Mouse (Mus musculus): Measurements from ENCODE around the gene Slc1a3.
"Not testable (repeated sequence)": the region's sequence is repeated elsewhere in the genome, so short reads cannot be mapped to it uniquely, and the experiment has no call there.

The Slc1a3 gene

DNA sequence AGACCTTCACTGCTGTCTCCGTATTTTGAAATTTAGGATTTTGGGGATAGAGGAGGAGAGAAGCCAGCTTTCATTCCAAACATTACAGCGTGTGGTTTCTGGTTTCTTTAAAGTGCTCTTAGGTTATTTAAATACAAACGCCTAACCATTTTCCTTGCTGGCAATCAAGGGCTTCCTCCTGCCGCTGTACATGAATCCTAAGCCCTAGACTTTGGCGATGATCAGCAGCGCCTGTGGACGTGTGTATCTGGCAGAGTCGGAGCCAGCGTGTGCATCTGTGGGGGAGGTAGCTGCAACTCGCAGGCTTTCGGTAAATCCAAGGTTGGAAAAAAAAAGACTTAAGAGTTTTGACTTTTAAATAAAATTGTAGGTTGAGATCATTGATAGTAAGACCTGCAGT is 986 bp downstream of the Slc1a3 start:
- in situ Hi-C loops (cut with MboI, MseI): no loop called here

DNA sequence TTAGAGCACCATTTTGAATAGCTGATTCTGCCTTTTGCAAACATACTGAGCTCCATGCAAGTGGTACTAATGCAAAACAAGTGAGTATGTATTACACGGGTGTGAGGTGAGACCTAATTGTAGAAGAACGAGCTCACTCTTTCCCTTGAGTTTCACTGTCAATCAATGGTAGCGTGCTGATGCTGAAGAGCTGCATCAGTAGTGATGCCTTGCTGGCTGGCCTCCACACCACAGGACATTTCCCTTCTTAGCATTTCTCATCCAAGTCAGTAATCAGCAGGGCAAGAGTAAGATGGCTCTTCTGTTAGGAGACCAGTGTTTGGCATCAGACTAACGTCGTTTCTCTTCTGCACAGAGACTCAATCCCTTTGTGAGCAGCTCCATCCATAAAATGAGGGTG is 4.0 kb downstream of the Slc1a3 start:
- in situ Hi-C loops (cut with MboI, MseI): no loop called here

DNA sequence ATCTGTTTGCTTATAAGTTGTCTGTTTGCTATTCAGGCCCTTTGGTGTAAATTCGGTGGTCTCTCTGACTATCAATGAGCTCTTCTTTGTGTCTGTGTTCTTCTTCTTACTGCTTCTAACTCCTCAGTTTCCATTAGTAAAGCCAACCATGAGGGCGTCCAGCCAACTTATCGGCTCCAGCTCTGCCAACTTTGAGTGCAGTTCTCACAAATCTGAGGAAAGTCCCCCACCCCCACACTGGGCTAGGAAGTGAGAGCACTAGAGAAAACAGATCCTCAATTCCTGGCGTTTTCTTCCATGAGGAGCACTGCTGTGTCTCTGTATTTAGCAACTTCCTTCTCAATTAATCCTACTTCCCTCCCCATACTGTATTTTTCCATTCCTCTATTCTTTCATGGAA is 4.4 kb downstream of the Slc1a3 start:
- in situ Hi-C loops (cut with MboI, MseI): no loop called here

DNA sequence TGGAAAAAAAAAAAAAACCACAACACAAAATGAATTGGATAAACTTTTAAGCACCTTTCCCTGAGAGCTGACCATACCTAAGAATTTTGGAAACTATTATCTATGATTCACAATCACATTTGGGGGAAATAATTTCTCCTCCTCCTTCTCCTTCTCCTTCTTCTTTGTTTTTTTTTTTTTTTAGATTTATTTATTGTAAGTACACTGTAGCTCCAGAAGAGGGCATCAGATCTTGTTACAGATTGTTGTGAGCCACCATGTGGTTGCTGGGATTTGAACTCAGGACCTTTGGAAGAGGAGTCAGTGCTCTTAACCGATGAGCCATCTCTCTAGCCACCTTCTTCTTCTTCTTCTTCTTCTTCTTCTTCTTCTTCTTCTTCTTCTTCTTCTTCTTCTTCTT is 5.0 kb downstream of the Slc1a3 start:
- in situ Hi-C loops (cut with MboI, MseI): not testable (repeated sequence)

DNA sequence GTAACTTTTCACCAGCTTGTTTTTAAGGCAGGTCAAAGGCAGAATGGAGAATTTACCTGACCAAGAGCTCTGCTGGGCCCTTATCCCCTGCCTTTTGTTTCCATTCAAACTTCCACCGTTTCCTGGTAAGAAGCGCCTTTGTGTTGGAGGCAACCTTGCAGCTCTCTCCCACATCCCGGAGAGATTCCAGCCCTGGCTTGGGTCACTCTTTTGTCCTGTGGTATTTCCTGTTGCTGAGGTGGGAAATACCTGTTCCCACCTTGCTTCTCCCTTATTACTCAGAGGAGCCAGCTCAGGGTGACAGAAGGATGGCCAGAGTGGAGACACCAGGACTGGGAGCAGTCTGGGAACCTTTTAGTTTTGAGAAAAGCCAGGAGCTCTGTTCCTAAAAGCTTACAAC is 12.6 kb downstream of the Slc1a3 start:
- in situ Hi-C loops (cut with MboI, MseI): no loop called here

DNA sequence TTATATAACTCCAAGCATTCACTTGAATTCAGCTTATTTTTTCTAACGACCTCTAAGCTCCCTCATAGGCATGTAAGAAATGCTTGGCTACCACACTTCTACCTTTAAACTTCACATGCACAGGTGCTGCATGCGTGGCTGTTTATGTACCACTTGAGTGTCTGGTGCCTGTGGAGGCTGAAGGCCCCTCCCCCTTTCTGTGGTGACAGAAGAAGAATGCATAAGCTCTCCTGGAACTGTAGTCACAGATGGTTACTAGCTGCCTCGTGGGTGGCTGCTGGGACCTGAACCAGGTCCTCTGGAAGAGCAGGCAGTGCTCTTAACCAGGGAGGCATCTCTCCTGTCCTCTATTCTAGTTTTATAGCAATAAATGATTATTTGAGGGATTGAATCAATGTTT is 13.1 kb downstream of the Slc1a3 start:
- in situ Hi-C loops (cut with MboI, MseI): no loop called here

DNA sequence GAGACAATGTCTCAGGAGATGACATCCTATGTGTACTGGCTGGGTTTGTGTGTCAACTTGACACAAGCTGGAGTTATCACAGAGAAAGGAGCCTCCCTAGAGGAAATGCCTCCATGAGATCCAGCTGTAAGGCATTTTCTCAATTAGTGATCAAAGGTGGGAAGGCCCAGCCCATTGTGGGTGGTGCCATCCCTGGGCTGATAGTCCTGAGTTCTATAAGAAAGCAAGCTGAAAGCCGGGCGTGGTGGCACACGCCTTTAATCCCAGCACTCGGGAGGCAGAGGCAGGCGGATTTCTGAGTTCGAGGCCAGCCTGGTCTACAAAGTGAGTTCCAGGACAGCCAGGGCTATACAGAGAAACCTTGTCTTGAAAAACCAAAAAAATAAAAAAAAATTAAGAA is 20.4 kb downstream of the Slc1a3 start:
- in situ Hi-C loops (cut with MboI, MseI): not testable (repeated sequence)

DNA sequence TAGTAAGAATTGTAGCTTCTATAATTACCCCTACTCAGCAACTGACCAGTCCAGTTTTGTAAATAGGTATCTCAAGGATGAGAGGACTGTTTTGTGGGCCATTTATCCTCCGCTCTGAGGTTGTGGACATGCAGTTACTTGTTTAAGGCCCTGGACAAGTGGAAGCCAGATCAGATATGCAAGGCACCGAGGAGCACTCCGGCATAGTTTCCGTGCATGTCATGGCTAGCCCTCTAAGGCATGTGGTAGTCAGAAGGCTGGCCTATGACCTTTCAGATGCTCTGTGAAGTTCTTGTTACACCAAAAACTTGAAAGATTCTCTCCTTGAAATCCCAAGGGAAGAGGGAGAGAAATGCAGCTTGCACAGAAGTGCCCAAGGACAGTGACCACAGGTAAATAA is 23.7 kb downstream of the Slc1a3 start:
- in situ Hi-C loops (cut with MboI, MseI): no loop called here

DNA sequence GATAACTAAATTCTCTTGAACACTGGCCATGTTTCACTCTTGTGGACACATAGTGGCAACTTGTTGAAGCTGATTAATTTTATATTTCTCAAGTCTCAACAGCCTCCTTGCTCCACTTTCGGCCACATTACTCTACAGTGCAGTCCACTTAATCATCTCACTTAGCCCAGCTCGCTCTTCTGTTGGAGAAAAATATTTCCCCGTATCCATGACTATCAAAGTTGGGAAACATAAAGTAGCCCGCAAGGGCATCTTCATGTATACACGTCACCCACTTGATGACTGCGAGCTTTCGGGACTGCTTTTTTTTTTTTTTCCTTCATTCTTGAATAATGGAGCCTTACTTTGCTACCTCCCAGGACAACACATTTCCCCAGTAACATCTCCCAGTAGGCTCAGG is 25.1 kb downstream of the Slc1a3 start:
- in situ Hi-C loops (cut with MboI, MseI): no loop called here

DNA sequence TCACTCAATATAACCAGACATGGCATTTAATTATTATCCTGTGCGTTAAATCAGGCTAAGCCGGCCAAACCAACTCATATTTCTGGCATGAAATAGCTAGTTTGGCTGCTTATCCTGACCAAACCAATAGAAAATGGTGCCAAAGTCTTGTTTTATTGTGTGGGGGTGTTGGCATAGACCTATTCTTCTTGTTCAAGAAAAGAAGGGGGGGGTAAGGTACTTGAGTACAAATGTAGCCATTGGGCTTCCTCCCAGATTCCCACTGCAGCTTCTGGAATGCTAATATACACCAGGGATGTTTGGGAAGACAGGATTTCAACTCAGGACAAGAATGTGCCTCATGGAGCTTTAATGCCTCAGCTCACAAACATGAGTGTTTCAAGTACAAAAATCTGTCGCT is 26.3 kb downstream of the Slc1a3 start:
- in situ Hi-C loops (cut with MboI, MseI): no loop called here

DNA sequence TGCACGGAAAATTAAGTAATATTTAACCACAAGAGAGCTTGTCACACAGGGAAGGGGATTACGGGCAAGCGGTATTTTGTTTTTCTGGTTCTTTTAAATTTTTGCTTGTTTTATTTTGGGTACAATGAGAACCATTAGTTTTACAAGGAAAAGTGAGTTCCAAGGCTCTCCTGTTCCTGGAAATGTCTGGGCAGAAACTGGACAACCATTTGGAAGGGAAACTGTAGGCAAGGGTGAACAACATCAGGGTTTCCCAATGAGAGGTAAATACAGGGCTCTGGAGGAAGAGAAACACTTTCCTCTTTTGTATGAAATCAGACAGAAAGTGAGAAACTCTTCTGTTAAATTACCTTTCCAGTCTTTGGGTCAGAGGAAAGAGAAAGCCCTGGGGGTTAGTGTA is 27.7 kb downstream of the Slc1a3 start:
- in situ Hi-C loops (cut with MboI, MseI): no loop called here

DNA sequence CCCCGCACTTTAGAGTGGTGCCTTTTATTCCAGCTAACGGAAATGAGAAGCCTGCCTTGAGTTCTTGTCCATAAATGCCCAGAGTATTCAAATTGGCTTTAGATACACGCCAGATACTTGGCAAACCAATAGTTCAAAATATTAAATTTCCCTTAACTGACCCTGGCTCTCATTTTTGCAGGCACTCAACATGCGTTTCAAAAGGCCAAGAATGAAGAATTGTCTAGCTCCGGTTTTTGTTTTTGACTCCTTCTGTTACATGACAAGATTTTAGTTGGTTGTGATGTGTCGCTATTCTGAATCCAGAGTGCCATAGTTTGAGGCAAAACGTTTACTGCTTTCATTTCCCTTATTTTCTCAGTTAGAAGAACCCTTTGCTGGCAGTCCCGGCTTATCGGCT is 28.1 kb downstream of the Slc1a3 start:
- in situ Hi-C loops (cut with MboI, MseI): no loop called here

DNA sequence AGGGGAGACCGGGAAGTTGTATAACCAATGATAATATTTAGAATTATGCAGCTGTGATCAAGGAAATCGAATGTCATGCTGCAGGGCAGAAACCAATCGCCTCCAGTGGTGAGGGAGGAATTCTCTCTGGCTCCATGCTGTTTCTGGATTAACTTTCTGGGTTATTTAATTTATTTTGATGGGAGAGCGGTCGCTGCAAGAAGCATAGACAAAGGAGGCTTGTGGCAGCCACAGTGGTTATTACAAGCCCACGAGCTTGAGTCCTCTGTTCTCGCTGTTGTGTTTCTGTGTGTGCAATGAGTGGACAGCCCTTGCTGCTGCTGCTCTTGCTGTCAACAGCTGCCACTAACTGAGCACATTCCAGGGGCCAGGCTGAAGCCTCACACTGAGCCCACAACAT is 28.6 kb downstream of the Slc1a3 start:
- in situ Hi-C loops (cut with MboI, MseI): no loop called here

DNA sequence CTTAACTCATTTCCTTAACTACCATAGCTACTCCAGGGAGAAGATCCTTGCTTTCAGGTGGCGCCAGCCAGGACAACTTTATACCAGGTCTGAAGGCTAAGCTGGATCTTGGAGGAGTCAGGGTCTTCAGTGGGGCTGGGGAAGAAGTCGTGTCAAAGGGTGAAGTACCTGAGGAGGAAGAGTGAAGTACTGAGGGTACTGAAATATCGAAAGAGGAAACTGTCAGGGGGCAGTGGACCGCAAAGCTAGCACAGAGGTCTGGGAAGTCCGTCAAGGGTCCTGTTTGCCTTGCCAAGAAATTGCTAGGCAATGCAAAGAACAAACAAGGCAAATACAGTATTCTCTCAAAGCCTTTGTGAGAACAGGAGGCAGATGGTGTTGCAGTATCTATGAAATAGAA is 29.6 kb downstream of the Slc1a3 start:
- in situ Hi-C loops (cut with MboI, MseI): no loop called here

DNA sequence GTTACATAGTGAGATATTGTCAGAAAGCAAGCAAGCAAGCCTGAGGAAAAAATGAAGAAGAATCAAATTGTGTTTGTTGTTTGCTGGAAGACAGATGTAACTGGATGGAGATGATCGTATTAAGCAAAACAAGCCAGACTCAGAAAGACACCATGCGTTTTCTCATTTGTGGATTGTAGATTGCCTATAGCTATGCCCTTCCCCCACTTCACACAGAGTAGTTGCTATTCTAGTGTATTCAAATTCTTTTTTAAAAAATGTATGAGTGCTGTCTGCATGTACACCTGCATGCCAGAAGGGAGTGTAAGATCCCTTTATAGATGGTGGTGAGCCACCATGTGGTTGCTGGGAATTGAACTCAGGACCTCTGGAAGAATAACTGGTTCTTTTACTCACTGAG is 33.6 kb downstream of the Slc1a3 start:
- in situ Hi-C loops (cut with MboI, MseI): no loop called here

DNA sequence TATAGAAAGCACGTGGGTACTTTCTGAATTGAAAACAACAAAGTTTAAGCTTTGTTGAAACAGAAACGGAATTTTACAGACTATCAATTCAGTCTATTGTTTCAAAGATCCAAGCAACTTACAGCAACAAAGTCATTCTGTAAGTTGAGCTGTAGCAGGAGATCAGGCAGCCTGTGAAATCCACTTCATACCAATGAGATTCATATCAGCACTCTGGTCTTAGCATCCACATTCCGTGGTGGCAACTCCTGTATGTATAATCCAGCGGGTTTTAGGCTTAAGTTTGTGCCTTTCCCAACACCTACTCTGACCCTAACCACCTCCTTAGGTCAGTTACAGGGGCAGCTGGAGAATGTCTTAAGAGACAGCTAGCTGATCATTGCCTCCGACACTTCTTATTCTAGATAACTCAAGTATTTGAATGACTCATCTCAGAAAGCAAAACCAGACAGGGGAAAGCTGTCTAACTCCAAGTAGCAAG is 34.3 kb downstream of the Slc1a3 start:
- in situ Hi-C loops (cut with MboI, MseI): no loop called here

DNA sequence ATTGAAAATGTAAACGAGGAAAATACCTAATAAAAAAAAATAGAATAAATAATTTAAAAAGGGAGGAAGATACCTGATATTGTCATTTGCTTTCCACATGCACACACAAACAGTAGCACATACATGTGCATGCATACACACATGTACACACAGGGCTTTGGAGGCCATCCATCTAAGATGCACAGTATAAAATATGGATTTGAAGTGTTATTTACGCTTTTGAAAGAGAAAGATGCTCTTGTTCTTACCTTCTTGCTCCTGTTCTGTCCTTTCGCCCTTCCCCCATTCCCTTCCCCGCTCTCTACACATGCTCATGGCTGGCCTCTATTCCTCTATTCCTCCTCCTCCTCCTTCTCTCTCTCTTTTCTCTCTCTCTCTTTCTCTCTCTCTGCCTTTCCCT is 34.9 kb downstream of the Slc1a3 start:
- in situ Hi-C loops (cut with MboI, MseI): no loop called here

DNA sequence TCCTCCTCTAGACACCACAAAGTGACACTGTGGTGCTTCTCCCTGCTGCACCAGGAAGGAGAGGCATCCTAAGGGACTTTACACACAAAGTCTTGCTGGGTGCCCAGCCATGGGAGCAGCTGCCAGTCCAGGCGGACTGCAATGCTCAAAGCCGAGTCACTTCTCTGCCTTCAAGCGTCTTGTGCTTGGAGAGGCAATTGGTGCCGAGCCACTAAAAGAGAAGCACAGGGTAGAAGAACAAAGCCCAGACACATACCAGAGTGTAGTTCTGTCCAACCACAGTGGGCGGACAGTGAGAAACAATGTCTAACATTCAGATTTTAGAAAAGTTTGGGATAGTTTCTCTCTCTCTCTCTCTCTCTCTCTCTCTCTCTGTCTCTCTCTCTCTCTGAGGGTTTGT is 38.0 kb downstream of the Slc1a3 start:
- in situ Hi-C loops (cut with MboI, MseI): no loop called here

DNA sequence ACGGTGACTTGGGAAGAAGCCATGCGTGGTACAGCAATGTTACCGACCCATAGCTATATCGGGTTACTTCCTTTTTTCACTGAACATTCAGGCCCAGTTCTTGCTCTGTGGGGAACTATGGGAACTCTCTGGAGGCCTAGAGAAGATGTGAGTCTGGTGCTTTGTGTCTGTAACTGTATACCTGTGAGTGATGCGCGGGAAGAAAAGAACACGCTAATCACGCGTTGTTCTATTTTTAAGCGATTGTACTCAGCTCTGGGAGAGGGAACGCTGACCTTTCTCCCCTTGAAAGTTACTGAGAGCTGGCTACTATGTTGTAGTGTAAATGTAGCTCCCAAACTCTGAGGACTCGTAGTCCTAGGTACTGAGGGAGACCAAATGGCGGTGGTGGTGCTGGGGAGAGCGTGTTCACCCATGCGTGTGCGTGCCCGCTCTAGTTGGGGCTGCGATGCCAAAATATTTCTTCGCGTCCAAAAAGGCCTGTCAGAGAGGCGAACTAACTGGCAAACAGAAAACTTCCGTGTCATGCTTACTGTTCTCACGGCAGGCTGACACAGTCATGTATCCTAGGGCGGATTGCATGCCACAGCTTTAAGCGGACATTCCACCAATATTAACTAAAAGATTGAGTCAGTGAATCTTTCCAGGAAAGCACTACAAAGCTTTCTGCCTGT is 42.6 kb downstream of the Slc1a3 start:
- in situ Hi-C loops (cut with MboI, MseI): no loop called here

DNA sequence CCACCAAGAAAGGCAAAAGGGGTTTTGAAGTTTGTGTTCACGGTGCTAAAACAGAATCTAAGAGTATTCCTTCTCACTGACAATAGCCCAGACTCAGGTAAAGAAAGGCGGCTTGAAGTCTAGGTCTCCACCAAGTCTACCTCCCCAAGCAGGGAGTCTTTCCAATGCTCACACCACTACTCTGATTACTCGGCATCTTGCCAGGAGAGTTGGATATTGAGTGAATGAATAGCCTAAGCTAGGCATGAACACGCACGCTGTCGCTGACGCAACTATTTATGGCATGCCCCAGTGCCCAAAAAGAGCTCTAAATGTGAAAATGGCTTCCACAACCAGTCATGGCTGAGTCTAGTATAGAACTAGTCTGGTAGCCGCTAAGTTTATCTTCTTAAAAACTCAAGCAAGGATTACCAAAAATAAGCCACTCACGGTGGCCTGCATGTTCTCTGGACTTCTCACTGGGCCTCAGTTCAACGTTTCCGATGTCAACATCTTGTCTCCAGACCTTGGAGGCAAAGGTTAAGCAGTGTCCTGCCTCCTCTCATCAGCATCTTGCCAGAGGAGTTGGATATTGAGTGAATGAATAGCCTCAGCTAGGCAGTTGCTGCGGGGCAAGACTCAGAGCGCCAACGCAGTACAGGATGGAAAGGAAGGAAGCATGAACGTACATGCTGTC is 44.8 kb downstream of the Slc1a3 start:
- in situ Hi-C loops (cut with MboI, MseI): no loop called here

DNA sequence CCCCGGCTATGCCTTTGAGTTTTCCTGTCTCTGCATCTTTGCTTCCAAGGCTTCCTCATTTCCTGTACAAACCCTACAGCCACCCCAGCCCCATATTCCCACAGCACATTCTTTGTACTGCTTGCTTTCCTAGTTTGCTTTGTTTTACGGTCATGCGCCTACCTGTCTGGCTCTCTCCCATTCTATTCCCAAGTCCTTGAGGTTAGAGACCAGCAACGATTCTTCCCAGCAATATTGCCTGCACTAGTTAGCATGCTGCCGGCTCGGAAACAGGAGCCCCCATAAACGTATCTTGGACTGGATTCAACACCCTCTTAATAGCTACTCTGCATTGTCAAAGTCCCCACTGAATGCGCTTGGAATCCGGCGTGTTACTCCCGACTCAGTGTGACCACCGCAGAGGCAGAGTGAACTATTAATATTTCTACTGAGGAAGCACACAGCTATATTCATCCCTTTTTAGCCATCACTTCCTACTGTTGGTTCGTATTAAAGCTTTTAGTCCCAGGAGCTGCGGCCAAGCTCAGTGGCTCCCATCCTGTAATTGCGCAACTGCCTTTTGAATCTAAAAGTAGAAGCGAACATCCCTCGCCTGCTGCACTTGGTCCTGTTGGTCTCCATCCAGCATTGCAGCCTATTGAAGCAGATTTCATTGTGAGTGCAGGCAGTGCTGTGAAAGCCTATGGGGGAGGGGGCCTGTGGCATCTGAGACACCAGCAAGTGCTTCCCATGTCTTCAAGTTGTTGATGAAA is 47.0 kb downstream of the Slc1a3 start:
- in situ Hi-C loops (cut with MboI, MseI): no loop called here

DNA sequence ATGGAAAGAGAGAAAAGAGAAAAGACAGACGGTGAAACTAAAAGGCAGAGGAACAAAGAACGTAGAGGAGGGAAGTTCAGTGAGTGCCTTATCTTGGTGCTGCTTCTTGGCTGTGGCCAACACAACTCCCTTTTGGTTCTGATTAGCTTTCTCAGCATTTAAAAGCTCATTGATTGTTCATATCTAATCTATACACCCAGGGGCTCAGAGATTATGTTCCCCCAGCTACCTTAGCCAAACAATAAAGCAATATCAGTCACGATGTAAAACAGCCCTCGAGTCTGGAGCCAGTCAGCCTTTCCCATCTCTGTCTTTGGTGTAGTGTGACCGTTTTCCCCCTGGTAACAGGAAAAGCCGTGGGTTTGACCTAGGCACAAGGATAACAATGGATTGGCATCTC is 48.7 kb downstream of the Slc1a3 start:
- in situ Hi-C loops (cut with MboI, MseI): no loop called here

DNA sequence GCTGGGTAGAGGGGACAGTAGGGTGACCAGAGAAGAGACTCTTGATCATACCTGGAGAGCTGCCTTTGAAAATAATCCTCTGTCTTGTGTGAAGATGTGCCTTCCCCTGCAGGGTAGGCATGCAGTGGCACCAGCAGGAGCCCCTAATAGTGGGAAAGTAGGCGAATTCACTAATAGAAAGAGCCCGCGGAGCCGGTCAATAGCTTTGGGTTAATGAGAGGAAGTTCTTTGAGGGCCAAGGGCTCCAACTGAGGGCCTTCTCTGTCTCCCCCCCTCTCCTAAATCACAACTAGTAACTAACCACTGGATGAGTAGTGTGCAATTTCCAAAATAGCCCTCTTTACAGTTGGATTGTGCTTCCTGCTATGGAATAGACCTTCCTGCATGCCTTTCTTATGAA is 50.6 kb downstream of the Slc1a3 start:
- in situ Hi-C loops (cut with MboI, MseI): no loop called here
